8 mouse cellular contexts compared by ENCODE assay signal in genomic region chr19:48144129-48144528, GRCm38 (mm10).
A peak's percentile ranks its signal among the peaks of the same experiment; 100 is the strongest.
DNase-seq lines count a peak whose midpoint lies in the region; ATAC-seq lines count a peak whose summit lies in the region.

No protein-coding gene starts in this region.

- 32% methylated on average over 1 of the region's 1 CpGs for WGBS in stomach, embryonic 14.5 days

- H3K4me1 ChIP-seq in stomach, embryonic 14.5 days (ENCODE audit: control insufficient read depth, insufficient read depth, low read length), result no peaks in the 10 kb centered on the region

- no peaks in the 10 kb centered on the region for H3K9me3 ChIP-seq in stomach, embryonic 14.5 days (ENCODE audit: control insufficient read depth, low read depth, low read length)

- no peak overlapping the region for H3K9ac ChIP-seq in stomach, embryonic 14.5 days (replicated peaks; ENCODE audit: low read depth, low read length)

- H3K27ac ChIP-seq in stomach, embryonic 14.5 days (ENCODE audit: low read length), result no peak overlapping the region

- H3K4me2 ChIP-seq in stomach, embryonic 14.5 days (replicated peaks; ENCODE audit: low read depth, low read length), result no peak overlapping the region

- no peaks in the 10 kb centered on the region for H3K27me3 ChIP-seq in stomach, embryonic 14.5 days (ENCODE audit: control insufficient read depth, insufficient read depth, low read length)

- peak; percentile 13 for DNase-seq in adrenal gland, postnatal 10 days
- DNase-seq in adrenal gland, adult 18-20 months (ENCODE audit: low spot score in 2 of 2), result no peak
- peak; percentile 46 for DNase-seq in testis, postnatal 10 days (ENCODE audit: low spot score)
- no peak for DNase-seq in testis, postnatal 14 days (ENCODE audit: low spot score)
- DNase-seq in frontal cortex, postnatal 25 days (ENCODE audit: low spot score in 2 of 2), result peak; percentile 45 to 73
- DNase-seq in left cerebral cortex, adult 8-10 months (ENCODE audit: low spot score in 2 of 2), result peak; percentile 33 to 44
- no peak for DNase-seq in gastrocnemius, postnatal 10 days

- ATAC-seq in stomach, embryonic 14.5 days (ENCODE audit: insufficient number of reproducible peaks, insufficient read depth, low FRiP score, low read depth), result 0 out of 2 replicates have a peak, but pooled peaks have one; percentile 10

- H3K4me3 ChIP-seq in stomach, embryonic 14.5 days (ENCODE audit: low read depth, low read length), result no peak overlapping the region

- no peaks in the 10 kb centered on the region for H3K36me3 ChIP-seq in stomach, embryonic 14.5 days (ENCODE audit: control insufficient read depth, insufficient read depth, low read length)

Comparison
In these comparisons a context has a peak if more than half of its experiments do, and no peak if none do; other contexts are left out.
1. DNase-seq: peak in adrenal gland, postnatal 10 days (single experiment), testis, postnatal 10 days (single experiment), frontal cortex, postnatal 25 days (2 of 2) and left cerebral cortex, adult 8-10 months (2 of 2); none in adrenal gland, adult 18-20 months (0 of 2), testis, postnatal 14 days (single experiment) and gastrocnemius, postnatal 10 days (single experiment).